In genomic region chr6:114614076-114614475, GRCm38 (mm10) we compare ENCODE assay signal across 8 mouse cellular contexts. TPM values are rescaled to one million over a fixed set of nuclear protein-coding genes. Genes with fewer than 3 reads are reported as not detected.
DNase-seq lines count a peak whose midpoint lies in the region; TF ChIP-seq lines count a peak whose summit lies in the region.
"Not testable (repeated sequence)": the region's sequence is repeated elsewhere in the genome, so short reads cannot be mapped to it uniquely, and the experiment has no call there.

No protein-coding gene starts in this region.

- H3K4me3 ChIP-seq in gastrocnemius, adult 2 months: not testable (repeated sequence)

- intact Hi-C loops in gastrocnemius, adult 2 months (cut with DNase I); left cerebral cortex, postnatal 4 days (cut with DNase I): not testable (repeated sequence)

- H3K27ac ChIP-seq in gastrocnemius, adult 2 months: not testable (repeated sequence)

- not testable (repeated sequence) for TF ChIP-seq CTCF in gastrocnemius, adult 2 months (IDR thresholded peaks at IDR 0.05)

- peak; percentile 6 to 11 for DNase-seq in B cell, adult 2 months
- DNase-seq in cerebellum, adult 8-10 months: peak; percentile 5
- DNase-seq in gastrocnemius, adult 2 months: peak; percentile 65
- peak; percentile 82 for DNase-seq in heart, postnatal 4 days
- DNase-seq in layer of hippocampus, adult 9-10 months (ENCODE audit: low spot score): peak; percentile 18
- DNase-seq in left cerebral cortex, postnatal 4 days: peak; percentile 72
- DNase-seq in right cerebral cortex, postnatal 10 days (ENCODE audit: low spot score in 2 of 2): peak; percentile 85 to 90
- DNase-seq in urinary bladder, adult 18-20 months (ENCODE audit: low spot score in 2 of 2): peak; percentile 25 to 27

RNA-seq across cellular contexts. Expression of gene Atg7, which starts 28.8 kb away (rescaled TPM):
- 10 to 100 TPM in 1 of 2 experiments, 1 to 10 TPM in 1; 9.6 to 11.5 TPM for total RNA-seq in gastrocnemius, adult 2 months (2021)
- 10 to 100 TPM; 15.9 to 20.0 TPM for total RNA-seq in heart, postnatal 4 days (2021)
- 10 to 100 TPM; 16.4 to 20.3 TPM for total RNA-seq in left cerebral cortex, postnatal 4 days (2021)

Comparison
In these comparisons a context has a peak if more than half of its experiments do, and no peak if none do; other contexts are left out.
1. DNase-seq: peak in every context shown above with its lines; median percentile 88 in right cerebral cortex, postnatal 10 days; 82 in heart, postnatal 4 days; 72 in left cerebral cortex, postnatal 4 days; 65 in gastrocnemius, adult 2 months; 26 in urinary bladder, adult 18-20 months; 18 in layer of hippocampus, adult 9-10 months; 8 in B cell, adult 2 months; 5 in cerebellum, adult 8-10 months.